Mouse (Mus musculus) myocyte (in vitro differentiated cells): Measurements from ENCODE around the gene Tspan5.

Experiments used
- POLR2A ChIP-seq: IDR thresholded peaks from one replicate; pipeline ENCODE4 v1.6.1; 2011; ENCODE audit warnings: low read depth, mild to moderate bottlenecking, control low read depth, moderate library complexity; ENCODE audit not compliant: insufficient read length
- USF1 ChIP-seq: IDR thresholded peaks from one replicate; pipeline ENCODE4 v1.6.1; 2011; ENCODE audit warnings: low read depth, mild to moderate bottlenecking, control low read depth, moderate library complexity

- no peak for TF ChIP-seq POLR2A
- TF ChIP-seq USF1 = no peak
Observed at GRCm38 (mm10) chr3:138746556-138746955, 4.6 kb downstream of the Tspan5 start.
